Mouse (Mus musculus): Measurements from ENCODE around the gene Tbc1d25.

The Tbc1d25 gene

GRCm38 (mm10) chrX:8204076-8204475 lies 28.1 kb upstream of the Tbc1d25 start:
- DNase-seq (ENCODE audit: low read depth, low spot score): no peak
- no peaks in the 10 kb centered on the region for H3K36me3 ChIP-seq (ENCODE audit: control insufficient read depth, insufficient read depth, low read length, poor library complexity, severe bottlenecking)
- no peaks in the 10 kb centered on the region for H3K27me3 ChIP-seq (ENCODE audit: control insufficient read depth, insufficient read depth, low read length, poor library complexity, severe bottlenecking)

GRCm38 (mm10) chrX:8203105-8203504 lies 27.1 kb upstream of the Tbc1d25 start:
- Histone ChIP-seq H3K27me3 (ENCODE audit: control insufficient read depth, insufficient read depth, low read length, poor library complexity, severe bottlenecking) (no peaks in the 10 kb centered on the region), H3K36me3 (ENCODE audit: control insufficient read depth, insufficient read depth, low read length, poor library complexity, severe bottlenecking) (no peaks in the 10 kb centered on the region)
- no peak for DNase-seq (ENCODE audit: low read depth, low spot score)

- peak; percentile 54 for DNase-seq (ENCODE audit: low read depth, low spot score)
- no peaks in the 10 kb centered on the region for H3K27me3 ChIP-seq (ENCODE audit: control insufficient read depth, insufficient read depth, low read length, poor library complexity, severe bottlenecking)
- no peaks in the 10 kb centered on the region for H3K36me3 ChIP-seq (ENCODE audit: control insufficient read depth, insufficient read depth, low read length, poor library complexity, severe bottlenecking)
Measured at GRCm38 (mm10) chrX:8193419-8193723, 17.4 kb upstream of the Tbc1d25 start, which contains the start of gene Ebp. Ebp (minus strand) TSS chrX:8193512.

- peak; percentile 76 for DNase-seq (ENCODE audit: low read depth, low spot score)
- Histone ChIP-seq H3K27me3 (ENCODE audit: control insufficient read depth, insufficient read depth, low read length, poor library complexity, severe bottlenecking) (no peaks in the 10 kb centered on the region), H3K36me3 (ENCODE audit: control insufficient read depth, insufficient read depth, low read length, poor library complexity, severe bottlenecking) (no peaks in the 10 kb centered on the region)
Measured at GRCm38 (mm10) chrX:8192640-8193418, 16.8 kb upstream of the Tbc1d25 start.

- no peaks in the 10 kb centered on the region for H3K27me3 ChIP-seq (ENCODE audit: control insufficient read depth, insufficient read depth, low read length, poor library complexity, severe bottlenecking)
- no peaks in the 10 kb centered on the region for H3K36me3 ChIP-seq (ENCODE audit: control insufficient read depth, insufficient read depth, low read length, poor library complexity, severe bottlenecking)
- DNase-seq (ENCODE audit: low read depth, low spot score): no peak
Measured at GRCm38 (mm10) chrX:8192126-8192639, 16.2 kb upstream of the Tbc1d25 start.

GRCm38 (mm10) chrX:8182871-8183540 lies 7.0 kb upstream of the Tbc1d25 start:
- H3K27me3 ChIP-seq (ENCODE audit: control insufficient read depth, insufficient read depth, low read length, poor library complexity, severe bottlenecking): no peaks in the 10 kb centered on the region
- H3K36me3 ChIP-seq (ENCODE audit: control insufficient read depth, insufficient read depth, low read length, poor library complexity, severe bottlenecking): peaks cover 3% of the 10 kb centered on the region; the same call in 1 of the 2 replicates
- DNase-seq (ENCODE audit: low read depth, low spot score): no peak

GRCm38 (mm10) chrX:8179646-8180045 lies 3.7 kb upstream of the Tbc1d25 start:
- no peaks in the 10 kb centered on the region for H3K36me3 ChIP-seq (ENCODE audit: control insufficient read depth, insufficient read depth, low read length, poor library complexity, severe bottlenecking)
- H3K27me3 ChIP-seq (ENCODE audit: control insufficient read depth, insufficient read depth, low read length, poor library complexity, severe bottlenecking): no peaks in the 10 kb centered on the region
- DNase-seq (ENCODE audit: low read depth, low spot score): no peak

GRCm38 (mm10) chrX:8178871-8179270 lies 2.9 kb upstream of the Tbc1d25 start:
- Histone ChIP-seq H3K36me3 (ENCODE audit: control insufficient read depth, insufficient read depth, low read length, poor library complexity, severe bottlenecking) (no peaks in the 10 kb centered on the region), H3K27me3 (ENCODE audit: control insufficient read depth, insufficient read depth, low read length, poor library complexity, severe bottlenecking) (no peaks in the 10 kb centered on the region)
- no peak for DNase-seq (ENCODE audit: low read depth, low spot score)

GRCm38 (mm10) chrX:8175169-8175503 lies 845 bp downstream of the Tbc1d25 start:
- H3K27me3 ChIP-seq (ENCODE audit: control insufficient read depth, insufficient read depth, low read length, poor library complexity, severe bottlenecking): no peaks in the 10 kb centered on the region
- no peak for DNase-seq (ENCODE audit: low read depth, low spot score)
- no peaks in the 10 kb centered on the region for H3K36me3 ChIP-seq (ENCODE audit: control insufficient read depth, insufficient read depth, low read length, poor library complexity, severe bottlenecking)

- Histone ChIP-seq H3K27me3 (ENCODE audit: control insufficient read depth, insufficient read depth, low read length, poor library complexity, severe bottlenecking) (no peaks in the 10 kb centered on the region), H3K36me3 (ENCODE audit: control insufficient read depth, insufficient read depth, low read length, poor library complexity, severe bottlenecking) (no peaks in the 10 kb centered on the region)
- peak; percentile 68 for DNase-seq (ENCODE audit: low read depth, low spot score)
Measured at GRCm38 (mm10) chrX:8167716-8168647, 8.0 kb downstream of the Tbc1d25 start.

GRCm38 (mm10) chrX:8164471-8164870 lies 11.5 kb downstream of the Tbc1d25 start:
- no peak for DNase-seq (ENCODE audit: low read depth, low spot score)
- Histone ChIP-seq H3K27me3 (ENCODE audit: control insufficient read depth, insufficient read depth, low read length, poor library complexity, severe bottlenecking) (no peaks in the 10 kb centered on the region), H3K36me3 (ENCODE audit: control insufficient read depth, insufficient read depth, low read length, poor library complexity, severe bottlenecking) (no peaks in the 10 kb centered on the region)

GRCm38 (mm10) chrX:8163076-8163475 lies 12.9 kb downstream of the Tbc1d25 start:
- no peaks in the 10 kb centered on the region for H3K27me3 ChIP-seq (ENCODE audit: control insufficient read depth, insufficient read depth, low read length, poor library complexity, severe bottlenecking)
- H3K36me3 ChIP-seq (ENCODE audit: control insufficient read depth, insufficient read depth, low read length, poor library complexity, severe bottlenecking): no peaks in the 10 kb centered on the region
- DNase-seq (ENCODE audit: low read depth, low spot score): no peak

GRCm38 (mm10) chrX:8145153-8145991 lies 30.6 kb downstream of the Tbc1d25 start, which contains the start of gene Rbm3:
Rbm3 (minus strand) TSS chrX:8145880.
- H3K36me3 ChIP-seq (ENCODE audit: control insufficient read depth, insufficient read depth, low read length, poor library complexity, severe bottlenecking): peaks cover 12% of the 10 kb centered on the region; the same call in 1 of the 2 replicates
- peak; percentile 94 for DNase-seq (ENCODE audit: low read depth, low spot score)
- H3K27me3 ChIP-seq (ENCODE audit: control insufficient read depth, insufficient read depth, low read length, poor library complexity, severe bottlenecking): no peaks in the 10 kb centered on the region

- no peaks in the 10 kb centered on the region for H3K27me3 ChIP-seq (ENCODE audit: control insufficient read depth, insufficient read depth, low read length, poor library complexity, severe bottlenecking)
- no peak for DNase-seq (ENCODE audit: low read depth, low spot score)
- peaks cover 12% of the 10 kb centered on the region; the same call in 1 of the 2 replicates for H3K36me3 ChIP-seq (ENCODE audit: control insufficient read depth, insufficient read depth, low read length, poor library complexity, severe bottlenecking)
Measured at GRCm38 (mm10) chrX:8143750-8144149, 32.2 kb downstream of the Tbc1d25 start.
